Mouse (Mus musculus): Measurements from ENCODE around the gene Icmt. TPM values are rescaled to one million over a fixed set of nuclear protein-coding genes. Genes with fewer than 3 reads are reported as not detected.

Gene Icmt
- total RNA-seq, 2 experiments from 2014 or later: 12.6 to 23.1 TPM

DNA sequence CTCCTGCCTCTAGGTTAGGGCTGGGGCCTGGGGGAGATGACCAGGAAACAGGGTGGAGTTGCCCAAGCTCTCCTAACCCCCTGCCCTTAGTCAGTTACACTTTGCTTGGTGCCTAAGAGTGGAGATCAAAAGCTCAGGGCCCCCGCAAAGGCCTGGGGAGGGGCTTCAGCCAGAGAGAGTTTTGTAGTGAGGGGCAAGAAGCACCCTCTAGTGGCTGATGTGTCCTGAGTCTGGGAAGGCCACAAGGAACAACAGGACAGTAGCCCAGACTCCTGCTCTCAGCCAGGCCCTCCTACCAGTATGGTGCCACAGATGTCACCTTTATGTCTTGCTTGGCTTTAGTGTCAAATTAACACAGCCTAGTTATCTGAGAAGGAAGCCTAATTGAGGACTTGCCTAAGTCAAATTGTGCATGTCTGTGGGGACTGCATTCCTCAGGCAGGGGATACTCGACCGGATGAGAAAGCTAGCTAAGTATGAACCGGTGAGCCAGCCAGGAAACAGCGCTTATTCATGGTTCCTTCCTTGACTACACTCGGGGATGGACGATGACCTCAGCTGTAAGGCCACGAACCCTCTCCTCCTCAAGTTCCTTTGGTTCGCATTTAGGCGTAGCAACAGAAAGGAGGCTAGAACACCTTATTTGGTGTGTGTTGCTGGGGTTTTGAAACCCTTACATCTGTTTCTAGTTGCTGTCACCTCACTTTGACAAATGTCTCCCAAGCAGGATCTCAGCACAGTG, 2.7 kb upstream of the Icmt start:
- ATAC-seq (replicated peaks; ENCODE audit: low FRiP score, low TSS enrichment, poor library complexity, severe bottlenecking): no peak

DNA sequence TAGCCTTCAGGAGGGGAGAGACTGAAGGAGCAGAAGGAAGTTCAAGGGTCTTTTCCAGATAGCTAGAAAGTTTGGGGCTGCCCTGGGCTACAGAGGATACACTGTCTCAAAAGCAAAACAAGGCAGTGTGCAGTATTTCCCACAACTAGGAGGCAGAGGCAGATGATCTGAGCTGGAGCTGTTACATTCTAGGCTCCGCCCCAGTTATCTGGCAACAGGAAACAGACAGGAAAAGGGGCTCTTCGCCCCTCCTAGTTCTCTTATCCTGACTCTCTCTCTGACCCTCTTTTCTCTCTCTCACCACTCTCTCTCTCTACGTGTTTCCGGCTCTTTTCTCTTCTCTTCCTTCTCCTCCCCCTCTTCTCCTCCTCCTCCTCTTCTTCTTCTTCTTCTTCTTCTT, 1.1 kb upstream of the Icmt start:
- ATAC-seq (replicated peaks; ENCODE audit: low FRiP score, low TSS enrichment, poor library complexity, severe bottlenecking): peak; percentile 60

DNA sequence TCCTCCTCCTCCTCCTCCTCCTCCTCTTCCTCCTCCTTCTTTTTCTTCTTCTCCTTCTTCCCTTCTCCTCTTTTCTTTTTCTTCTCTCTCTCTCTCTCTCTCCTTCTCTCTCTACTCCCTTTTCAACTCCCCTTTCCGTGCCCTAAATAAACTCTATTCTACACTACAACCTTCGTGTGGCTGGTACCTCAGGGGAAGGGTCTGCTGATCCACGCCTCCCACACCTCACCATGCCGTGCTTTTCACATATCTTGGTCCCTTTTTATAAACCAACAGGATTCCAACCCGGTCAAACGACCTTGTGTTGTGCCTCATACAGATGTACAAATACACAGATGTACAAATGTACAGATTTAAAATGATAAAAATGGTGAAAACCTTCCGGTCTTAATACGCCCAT, 656 bp upstream of the Icmt start:
- ATAC-seq (replicated peaks; ENCODE audit: low FRiP score, low TSS enrichment, poor library complexity, severe bottlenecking): no peak

DNA sequence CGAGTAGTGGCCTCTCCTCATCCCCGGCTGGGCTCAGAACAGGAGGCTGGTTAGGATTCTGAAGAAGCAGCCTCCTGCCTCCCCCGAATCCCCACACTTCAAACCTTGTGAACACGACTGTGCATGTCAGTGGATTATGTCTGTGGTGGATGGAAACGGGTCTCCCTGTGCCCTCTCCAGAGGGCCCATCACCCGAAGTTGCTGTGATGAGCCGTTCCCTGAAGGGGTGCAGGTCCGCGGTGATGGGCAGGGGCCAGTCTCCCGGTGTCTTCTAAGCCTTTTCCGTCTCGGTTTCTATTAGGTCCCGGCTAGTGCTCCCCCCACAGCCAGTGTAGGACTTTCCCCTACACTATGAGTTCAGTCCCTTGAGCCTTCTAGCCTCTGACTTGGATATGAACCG, 1.8 kb downstream of the Icmt start:
- ATAC-seq (replicated peaks; ENCODE audit: low FRiP score, low TSS enrichment, poor library complexity, severe bottlenecking): no peak

DNA sequence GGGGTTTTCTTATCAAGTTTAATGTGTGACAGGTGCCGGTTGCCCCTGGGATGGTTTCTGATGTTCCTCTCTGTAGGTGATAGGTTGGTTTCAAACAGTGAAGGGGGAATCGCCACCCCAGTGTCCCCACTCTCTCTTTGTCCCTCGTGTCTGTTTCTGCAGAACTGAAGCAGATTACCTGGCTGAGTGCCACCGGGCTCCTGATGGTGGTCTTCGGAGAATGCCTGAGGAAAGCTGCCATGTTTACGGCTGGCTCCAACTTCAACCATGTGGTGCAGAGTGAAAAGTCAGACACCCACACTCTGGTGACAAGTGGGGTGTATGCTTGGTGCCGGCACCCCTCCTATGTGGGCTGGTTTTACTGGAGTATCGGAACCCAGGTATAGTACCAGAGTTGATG, 3.3 kb downstream of the Icmt start:
- ATAC-seq (replicated peaks; ENCODE audit: low FRiP score, low TSS enrichment, poor library complexity, severe bottlenecking): no peak

DNA sequence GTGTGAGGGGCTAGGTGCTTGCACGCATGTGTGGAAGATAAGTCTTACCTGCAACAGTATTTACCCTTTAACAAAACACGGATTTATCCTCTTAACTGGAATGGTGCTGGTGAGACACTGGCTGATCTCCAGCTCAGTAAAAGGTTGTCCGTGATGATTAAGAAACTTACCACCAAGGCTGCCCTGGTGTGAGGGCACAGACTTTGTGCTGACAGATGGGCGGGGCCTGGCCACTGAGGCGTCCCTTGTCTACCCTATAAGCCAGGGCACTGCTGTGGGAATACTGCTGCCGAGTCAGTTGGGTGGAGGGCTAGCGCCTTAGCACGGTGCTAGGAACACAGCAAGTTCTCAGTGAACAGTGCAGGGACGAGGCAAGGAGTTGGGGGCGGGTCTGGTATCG, 5.0 kb downstream of the Icmt start:
- ATAC-seq (replicated peaks; ENCODE audit: low FRiP score, low TSS enrichment, poor library complexity, severe bottlenecking): no peak

DNA sequence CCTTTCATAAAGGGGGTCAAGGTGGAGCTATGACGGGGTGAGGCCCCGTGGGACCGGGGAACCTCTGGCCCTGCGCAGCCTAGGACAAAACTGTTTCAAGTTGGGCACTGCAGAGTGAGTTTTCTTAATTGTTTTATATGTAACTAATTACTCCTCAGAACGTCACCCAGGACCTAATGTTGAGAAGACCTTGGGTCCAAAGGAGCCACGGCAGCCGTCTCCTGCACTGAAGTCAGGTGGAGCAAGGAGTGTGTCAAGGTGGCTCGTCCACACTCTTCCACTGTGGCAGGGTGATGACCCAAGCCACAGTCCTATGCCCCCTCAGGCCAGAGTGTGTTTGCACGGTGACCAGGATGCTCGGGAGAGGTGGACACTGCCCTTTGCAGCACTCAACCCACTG, 6.1 kb downstream of the Icmt start:
- ATAC-seq (replicated peaks; ENCODE audit: low FRiP score, low TSS enrichment, poor library complexity, severe bottlenecking): no peak

DNA sequence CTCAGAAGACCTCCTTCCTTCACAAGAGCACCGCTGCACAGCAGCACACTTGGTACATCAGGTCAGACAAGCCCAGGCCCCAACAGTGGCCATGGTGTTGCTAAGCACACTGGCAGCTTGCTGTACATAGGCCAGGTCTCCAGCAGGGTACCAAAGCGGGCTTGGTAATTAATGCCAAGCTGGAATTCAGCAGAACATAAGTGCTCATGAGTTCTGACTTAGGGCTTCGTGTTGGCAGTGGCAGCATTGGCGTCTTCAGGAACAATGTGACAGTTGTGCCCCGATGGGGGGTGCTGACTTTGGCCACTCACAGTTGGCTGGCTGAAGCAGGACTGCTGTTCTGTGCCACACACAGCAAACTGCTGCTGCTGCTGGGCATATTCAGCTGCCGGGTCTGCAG, 7.7 kb downstream of the Icmt start:
- ATAC-seq (replicated peaks; ENCODE audit: low FRiP score, low TSS enrichment, poor library complexity, severe bottlenecking): no peak

DNA sequence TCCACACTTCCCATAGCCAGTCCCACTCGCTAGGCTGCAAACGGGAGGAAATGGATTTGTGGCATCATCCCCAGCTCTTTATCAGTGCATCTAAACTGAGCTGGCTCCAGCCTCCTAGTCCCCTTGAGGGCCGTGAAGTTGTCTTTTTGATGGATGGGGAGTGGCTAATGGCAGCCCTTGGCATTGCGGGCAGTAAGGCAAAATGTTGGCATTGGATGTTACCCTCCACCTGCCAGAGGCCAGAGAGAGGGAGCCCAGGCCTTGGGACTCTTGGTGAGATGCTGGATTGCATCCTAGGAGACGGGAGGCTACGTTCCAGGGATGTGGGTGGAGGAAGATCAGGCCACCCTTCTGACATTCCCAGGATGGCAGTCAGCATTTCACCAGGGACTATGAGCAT, 9.0 kb downstream of the Icmt start:
- no peak for ATAC-seq (replicated peaks; ENCODE audit: low FRiP score, low TSS enrichment, poor library complexity, severe bottlenecking)

DNA sequence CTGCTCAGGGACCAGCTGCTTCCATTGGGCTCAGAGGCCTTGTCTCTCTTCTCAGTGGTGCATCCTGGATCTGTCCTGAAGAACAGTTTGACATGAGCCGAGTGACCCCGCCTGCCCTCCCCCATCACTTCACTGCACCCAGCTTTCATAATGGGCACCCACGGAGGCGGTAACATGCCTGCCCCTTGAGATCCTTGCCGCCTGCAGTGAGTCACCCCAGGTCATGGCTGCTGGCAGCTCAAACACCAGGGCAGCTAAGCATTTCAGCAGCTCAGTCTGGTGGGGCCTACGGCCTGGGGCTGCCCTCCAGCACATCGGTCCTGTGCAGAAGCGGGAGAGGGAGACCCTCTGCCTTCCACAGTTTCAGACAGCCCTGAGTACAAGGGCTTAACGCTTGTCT, 10.5 kb downstream of the Icmt start:
- no peak for ATAC-seq (replicated peaks; ENCODE audit: low FRiP score, low TSS enrichment, poor library complexity, severe bottlenecking)

DNA sequence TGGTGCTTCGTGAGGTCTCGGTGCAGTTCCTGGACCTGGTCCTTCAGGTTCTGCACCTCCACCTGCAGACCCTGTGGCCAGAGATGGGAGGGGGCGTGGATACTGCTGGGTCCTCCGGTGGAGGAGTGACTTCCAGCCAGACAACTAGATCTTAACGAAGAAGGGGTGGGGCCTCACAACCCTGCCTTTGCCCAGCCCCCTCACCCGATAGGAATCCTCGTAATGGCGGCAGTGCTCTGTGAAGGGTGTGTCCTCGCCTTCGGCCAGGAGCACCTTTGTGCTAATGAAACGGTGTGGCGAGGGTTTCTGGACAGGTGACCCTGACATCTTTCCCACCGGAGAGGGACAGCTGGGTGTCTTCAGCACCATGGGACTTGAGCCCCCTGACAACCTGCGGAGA, 15.2 kb downstream of the Icmt start:
- ATAC-seq (replicated peaks; ENCODE audit: low FRiP score, low TSS enrichment, poor library complexity, severe bottlenecking): 0 out of 2 replicates have a peak, but pooled peaks have one; percentile 16

DNA sequence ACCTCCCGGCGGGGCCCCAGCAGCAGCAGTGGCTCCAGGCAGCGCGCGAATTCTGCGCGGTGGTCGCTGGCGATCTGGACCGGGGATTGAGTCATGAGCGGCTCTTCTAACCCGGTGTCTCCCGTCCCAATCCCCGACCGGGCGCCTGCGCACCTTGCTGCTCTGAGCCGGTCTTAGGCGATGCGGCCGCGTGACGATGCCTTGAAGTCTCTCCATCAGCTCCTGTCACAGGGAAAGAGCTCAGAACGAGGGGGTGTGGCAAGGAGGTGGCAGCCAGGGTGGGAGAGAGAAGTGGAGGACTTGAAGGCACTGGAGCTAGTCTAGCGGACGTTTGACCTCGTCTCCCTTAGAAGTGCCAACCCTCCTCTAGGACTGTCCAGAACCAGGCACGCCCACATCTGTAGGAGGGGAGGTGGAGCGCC, 16.2 kb downstream of the Icmt start:
- ATAC-seq (replicated peaks; ENCODE audit: low FRiP score, low TSS enrichment, poor library complexity, severe bottlenecking): peak; percentile 38

DNA sequence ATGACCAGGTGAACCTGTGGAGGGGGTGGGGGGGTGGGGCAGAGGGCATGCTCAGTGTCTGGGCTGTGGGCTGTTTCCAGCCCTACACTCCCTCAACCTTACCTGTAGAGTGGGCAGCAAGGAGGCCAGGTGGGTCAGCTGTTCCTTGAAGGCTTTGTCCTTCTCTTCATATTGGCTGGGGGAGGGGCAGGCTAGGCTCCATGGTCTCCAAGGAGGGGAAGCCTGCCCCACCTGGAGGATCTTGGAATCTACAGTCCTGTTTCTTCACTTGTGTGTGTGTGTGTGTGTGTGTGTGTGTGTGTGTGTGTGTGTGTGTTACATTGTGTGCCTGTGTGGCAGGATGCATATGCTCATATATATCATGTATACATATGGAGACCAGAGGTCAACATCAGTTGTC, 16.9 kb downstream of the Icmt start:
- no peak for ATAC-seq (replicated peaks; ENCODE audit: low FRiP score, low TSS enrichment, poor library complexity, severe bottlenecking)

DNA sequence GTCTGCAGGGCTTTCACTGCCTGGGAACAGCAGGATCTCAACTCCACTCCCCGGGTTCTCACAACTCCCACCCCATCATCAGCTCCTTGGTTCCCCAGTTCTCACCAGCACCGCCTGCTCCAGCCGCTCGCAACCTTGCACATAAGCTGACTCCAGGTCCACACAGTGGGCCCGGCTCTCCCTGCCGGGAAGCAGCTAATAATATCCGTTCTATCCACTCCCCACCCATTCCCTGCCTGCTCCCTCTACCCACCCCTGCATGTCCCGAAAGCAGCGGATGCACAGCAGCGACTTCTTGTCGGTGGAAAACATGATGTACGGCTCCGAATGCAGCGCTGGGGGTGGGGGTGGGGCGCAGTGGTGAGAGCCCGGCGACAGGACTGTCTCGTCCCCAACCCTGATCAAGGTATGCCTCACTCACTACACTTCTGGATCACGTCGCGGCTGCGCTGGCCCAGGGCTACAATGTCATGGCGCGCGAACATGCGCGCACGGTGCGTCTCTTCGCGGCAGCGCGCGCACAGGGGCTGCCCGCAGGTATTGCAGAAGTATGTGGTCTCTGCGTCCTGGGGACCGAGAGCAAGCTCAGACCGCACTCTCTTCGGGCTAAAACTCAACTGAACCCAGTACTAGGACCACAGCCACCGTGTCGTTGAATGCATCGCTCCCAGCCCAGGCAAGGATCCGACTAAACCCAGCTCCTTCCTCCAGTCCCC, 18.6 kb downstream of the Icmt start:
- no peak for ATAC-seq (replicated peaks; ENCODE audit: low FRiP score, low TSS enrichment, poor library complexity, severe bottlenecking)

DNA sequence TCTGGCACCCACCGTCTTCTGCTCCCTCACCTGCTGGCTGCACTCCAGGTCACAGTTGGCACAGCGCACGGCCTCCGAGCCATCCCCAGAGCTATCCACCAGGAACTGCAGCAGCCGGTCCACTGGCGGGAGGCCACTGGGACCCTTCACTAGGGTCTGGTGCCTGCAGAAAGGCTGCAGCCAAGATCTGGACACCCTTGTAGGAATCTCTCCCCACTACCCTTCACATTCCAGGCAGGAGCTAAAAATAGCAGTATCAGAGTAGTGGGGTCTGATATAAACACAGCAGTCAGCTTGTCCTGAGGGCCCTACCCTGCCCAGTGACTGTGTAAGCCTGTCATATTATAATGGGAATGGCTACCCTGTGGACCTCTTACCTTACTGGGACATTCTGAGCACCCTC, 20.6 kb downstream of the Icmt start:
- ATAC-seq (replicated peaks; ENCODE audit: low FRiP score, low TSS enrichment, poor library complexity, severe bottlenecking): no peak

DNA sequence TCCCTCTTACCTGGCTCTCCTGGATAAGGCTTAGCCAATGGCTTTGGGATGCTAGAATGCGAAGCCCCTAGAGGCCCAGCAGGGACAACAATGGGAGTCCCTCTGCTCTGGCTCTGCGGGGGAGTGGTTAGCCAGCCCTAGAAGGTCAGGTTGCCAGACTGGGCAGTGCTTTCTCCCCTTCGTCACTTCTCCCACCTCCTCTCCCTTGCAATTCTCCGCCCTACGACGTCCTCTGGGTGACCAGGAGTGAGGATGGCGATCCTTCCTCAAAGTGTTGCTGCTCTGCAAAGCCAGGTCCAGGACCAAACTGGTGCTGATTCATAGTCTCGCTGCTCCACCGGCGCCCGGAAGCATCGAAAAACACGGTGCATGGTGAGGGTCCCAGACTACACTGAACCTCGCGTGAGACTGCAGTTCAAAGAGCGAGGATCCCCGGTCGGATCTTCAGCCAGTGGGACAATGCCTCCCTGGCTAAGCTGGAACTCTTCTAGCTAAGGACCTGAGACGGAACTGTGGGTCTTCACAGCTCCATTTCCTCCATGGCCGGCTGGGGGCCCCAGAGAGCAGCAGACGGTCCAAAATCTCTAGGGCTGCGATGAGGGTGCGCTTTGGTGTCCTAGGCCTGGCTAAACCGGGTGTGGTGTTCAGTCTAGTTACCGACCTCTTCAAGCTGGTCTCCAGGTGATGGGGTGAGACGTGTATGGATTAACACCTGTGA, 21.6 kb downstream of the Icmt start, which contains the start of gene Rnf207:
Gene Rnf207, minus strand, starts transcription at position 477 of the 718 bp plus-strand sequence.
- peak; percentile 90 for ATAC-seq (replicated peaks; ENCODE audit: low FRiP score, low TSS enrichment, poor library complexity, severe bottlenecking)

DNA sequence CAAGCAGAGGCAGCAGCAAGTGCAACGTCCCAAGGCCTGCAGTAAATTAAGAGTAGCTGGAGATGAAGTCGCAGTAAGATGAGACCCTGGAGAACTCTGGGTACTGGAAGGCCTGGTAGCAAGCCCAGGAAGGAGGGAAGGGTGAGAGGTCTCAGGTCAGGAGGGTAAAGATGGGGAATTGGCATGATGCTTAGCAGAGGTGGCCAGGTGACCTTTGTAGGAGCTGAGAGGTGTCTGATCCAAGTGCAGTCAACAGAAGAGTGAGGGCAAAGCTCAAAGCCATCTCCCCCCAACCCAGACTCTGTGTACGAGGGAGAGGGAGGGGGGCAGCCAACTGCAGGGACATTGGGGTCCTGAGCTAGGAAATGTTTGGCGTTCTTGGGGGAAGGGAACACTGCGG, 24.4 kb downstream of the Icmt start:
- ATAC-seq (replicated peaks; ENCODE audit: low FRiP score, low TSS enrichment, poor library complexity, severe bottlenecking): no peak

DNA sequence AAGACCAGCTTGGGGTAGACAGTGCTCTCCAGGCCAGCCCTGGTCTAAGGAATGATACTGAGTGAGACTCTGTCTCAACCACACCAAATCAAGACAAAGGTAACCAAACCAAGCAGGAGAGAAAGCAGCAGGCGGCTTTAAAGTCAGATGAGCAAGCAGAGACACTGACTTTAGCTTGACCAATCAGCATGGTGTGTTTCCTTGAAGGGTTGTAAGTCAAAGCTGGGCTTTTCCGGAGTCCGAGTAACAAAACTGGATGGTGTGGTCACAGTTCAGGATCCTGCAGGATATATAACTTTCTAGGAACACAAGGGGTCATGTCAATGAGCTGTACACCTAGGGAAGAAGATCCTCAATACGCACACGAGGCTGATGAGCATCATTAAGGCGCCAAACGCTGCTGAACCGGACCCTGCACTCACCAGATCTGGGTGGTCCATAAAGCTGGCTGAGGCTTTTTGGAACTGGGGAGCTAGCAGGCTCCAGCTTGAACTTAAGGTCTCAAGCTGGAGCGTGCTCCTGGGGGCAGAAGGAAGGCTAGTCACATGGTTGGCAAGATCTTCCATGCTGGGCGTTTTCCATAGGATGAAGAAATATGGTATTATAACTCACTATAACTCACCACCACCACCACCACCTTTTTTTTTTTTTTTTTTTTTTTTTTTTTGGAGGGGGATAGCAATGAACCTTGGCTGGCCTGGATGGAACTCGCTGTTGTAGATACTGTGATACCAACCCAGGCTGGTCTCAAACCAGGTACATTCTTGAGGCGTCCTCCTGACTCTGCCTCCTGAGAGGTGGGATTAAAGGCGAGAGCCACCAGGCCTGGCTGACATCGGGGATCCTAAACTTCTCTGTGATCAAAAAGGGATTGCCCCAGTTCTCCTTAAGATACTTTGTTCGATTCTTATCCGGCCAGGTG, 27.9 kb downstream of the Icmt start:
- peak; percentile 31 for ATAC-seq (replicated peaks; ENCODE audit: low FRiP score, low TSS enrichment, poor library complexity, severe bottlenecking)

DNA sequence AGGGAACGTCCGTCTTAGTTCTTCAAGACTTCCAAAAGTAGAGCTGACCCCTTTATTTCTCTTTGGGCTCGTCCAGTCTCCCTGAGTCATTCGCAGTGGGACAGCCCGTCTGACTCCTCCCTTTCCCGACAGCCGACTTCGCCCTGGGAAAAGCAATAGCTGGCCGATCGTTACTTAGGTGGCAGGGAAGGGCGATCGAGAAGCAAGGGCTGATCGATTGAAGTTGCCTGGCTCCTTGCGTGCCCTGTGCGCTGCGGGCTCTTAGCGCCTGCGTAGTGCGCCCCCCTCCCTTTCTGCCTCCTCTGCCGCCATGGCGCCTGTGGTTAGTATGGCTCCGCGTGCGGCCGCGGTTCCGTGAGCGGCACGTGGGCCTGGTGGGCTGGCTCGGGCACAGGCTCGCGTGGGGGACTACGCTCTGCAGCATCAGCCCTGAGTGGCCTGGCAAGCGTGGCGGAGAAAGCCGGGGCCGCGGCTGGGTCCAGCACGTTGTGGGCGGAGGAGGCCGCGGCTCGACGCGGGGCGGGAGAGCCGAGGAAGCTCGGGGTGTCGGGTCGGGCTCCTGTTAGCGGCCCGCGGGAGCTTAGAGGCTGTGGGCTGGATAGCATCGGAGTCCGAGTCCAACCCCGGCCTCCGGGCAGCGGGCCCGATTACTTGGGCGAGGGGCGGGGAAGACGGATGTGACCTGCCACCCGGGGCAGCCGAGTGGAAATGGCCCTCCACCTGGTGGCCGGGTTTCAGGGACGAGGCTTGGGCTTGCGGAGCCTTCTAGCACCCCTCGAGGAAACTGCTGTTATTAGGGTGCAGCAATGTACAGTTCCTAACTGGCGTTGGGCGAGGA, 28.8 kb downstream of the Icmt start, which contains the start of gene Rpl22:
Gene Rpl22, plus strand, starts transcription at position 169 of the 838 bp plus-strand sequence.
- peak; percentile 95 for ATAC-seq (replicated peaks; ENCODE audit: low FRiP score, low TSS enrichment, poor library complexity, severe bottlenecking)

Measured in megakaryocyte-erythroid progenitor cell, adult 5-6 weeks (primary cell).